Mouse (Mus musculus) E14TG2a.4 (cell line): Measurements from ENCODE around the gene Iqgap1.

Experiments used
- CTCF ChIP-seq: conservative IDR thresholded peaks from 2 replicates; pipeline ENCODE4 v1.5.1; 2014; ENCODE audit warnings: low read length
- POU5F1 ChIP-seq: IDR thresholded peaks from 2 replicates; pipeline ENCODE4 v1.6.1; 2014; ENCODE audit warnings: low read length, borderline replicate concordance

DNA sequence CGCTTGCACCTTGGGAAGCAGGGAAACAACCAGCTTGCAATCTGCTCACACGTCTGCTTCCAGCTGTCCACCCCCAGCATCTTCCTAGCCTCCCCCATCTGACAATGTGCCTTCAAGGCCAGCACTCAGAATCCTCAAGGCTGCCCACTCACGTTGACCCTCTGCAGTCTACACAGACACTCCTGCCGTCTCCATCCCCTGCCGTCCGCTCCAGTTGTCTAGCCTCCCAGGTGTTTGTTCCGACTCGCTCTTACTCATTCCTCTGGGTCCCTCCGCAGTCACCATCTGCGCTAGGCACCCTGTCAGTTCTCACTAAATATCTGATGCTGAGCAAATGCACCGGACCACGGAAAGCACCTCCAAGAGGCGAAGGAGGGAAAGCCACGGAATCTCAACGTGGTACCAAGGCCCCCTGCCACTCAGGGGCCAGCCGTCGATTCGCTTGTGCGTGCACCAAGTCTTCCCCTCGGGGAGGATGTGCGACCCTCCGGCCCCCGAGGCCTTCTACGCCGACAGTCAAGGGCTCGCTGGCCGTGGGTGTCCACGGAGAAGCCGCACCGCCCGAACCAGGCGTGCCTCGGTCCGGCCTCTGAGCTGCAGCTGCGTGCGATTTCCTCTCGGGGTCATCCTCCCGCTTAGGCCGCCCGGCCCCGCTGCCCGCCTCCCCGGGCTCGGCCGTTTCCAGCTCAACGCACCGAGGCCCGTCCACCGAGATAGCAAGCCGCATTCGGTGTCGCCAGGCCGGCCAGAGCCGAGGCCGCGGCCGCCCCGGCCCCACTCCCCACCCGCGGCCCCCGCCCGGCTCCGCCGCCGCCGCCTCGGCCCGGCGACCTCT lies 137.8 kb downstream of the Iqgap1 start:
- TF ChIP-seq CTCF (no peak), POU5F1 (no peak)
